Mouse (Mus musculus) brain, adult 10 weeks (tissue): Measurements from ENCODE around the gene Elmod2. TPM values are rescaled to one million over a fixed set of nuclear protein-coding genes. Genes with fewer than 3 reads are reported as not detected.

Experiments
- polyA plus RNA-seq: library from polyadenylated mRNA; stranded (reverse); fragments of 350-450 nt; fragmentation: Illumina TruSeq; extraction: RNeasy Lipid Tissue Mini Kit (QIAGEN cat#74804); gene quantifications from one replicate; pipeline ENCODE4 v1.2.3, GENCODE M21; 2015; ENCODE audit warnings: low read depth, low replicate concordance

Gene Elmod2
- 12.6 TPM for polyA plus RNA-seq

DNA sequence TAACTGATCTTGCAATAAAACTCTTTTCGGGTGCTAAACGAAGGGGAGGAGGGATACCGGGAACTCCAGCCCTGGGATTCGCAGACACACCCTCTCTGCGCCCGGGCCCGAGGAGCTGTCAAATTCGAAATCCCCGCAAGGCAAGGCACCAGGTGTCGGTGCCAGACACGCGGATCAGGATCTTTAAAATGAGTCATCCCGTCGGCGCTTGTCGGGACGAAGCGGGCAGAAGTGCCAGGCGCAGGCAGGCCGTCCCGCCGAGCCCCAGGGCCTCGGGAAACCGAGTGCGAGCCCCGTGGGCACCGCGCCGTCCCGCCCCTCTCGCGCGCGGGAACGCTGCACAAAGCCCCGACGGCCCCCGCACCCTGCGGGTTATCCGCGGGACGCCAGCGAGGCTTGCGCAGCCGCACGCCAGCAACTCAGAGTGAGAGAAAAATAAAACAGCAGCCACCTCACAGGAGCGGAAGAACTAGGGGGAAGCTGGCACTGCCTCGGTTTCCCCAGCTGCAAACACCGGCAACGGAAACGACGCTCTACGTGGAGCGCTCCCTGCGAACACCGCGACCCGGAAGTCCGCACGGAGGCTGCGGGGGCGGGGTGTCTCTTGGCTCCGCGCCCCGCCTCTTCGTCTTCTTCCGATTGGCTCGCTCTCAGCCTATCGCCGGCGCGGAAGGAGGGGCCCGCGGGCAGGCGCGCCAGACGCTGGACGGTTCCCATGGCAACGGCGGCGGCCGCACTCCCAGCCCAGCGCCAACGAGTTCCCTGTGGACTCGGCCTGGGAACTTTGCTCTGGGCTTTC is at the start of gene Elmod2:
Gene Elmod2, minus strand, starts transcription at position 588 of the 799 bp plus-strand sequence.

GRCm38 (mm10) chr8:83348263-83348662 is 16.0 kb upstream of the Elmod2 start, which contains the start of gene Mgat4d:
Gene Mgat4d (plus strand): TSS chr8:83348471.

GRCm38 (mm10) chr8:83290176-83290575 is 42.1 kb downstream of the Elmod2 start, which contains the start of gene Ucp1:
Gene Ucp1 (plus strand): TSS chr8:83290352.

Other genes with a start within 250 kb of the Elmod2 start
- gene Tbc1d9, start 167.1 kb downstream of the Elmod2 start, polyA plus RNA-seq, result 48.9 TPM
- gene Gm10645, start 166.3 kb downstream of the Elmod2 start, polyA plus RNA-seq, result 1.2 TPM
- not detected for gene Ucp1, start 42.1 kb downstream of the Elmod2 start, polyA plus RNA-seq
- not detected for gene Mgat4d, start 16.0 kb upstream of the Elmod2 start, polyA plus RNA-seq
- 9.2 TPM for gene Clgn, start 57.4 kb upstream of the Elmod2 start, polyA plus RNA-seq
- 446 TPM for gene Scoc, start 125.9 kb upstream of the Elmod2 start, polyA plus RNA-seq
- not detected for gene Olfr370, start 203.3 kb upstream of the Elmod2 start, polyA plus RNA-seq
- 307 TPM for gene Ndufb7, start 234.2 kb upstream of the Elmod2 start, polyA plus RNA-seq